Comparison of ENCODE assay signal across 8 mouse cellular contexts in the genomic region with DNA sequence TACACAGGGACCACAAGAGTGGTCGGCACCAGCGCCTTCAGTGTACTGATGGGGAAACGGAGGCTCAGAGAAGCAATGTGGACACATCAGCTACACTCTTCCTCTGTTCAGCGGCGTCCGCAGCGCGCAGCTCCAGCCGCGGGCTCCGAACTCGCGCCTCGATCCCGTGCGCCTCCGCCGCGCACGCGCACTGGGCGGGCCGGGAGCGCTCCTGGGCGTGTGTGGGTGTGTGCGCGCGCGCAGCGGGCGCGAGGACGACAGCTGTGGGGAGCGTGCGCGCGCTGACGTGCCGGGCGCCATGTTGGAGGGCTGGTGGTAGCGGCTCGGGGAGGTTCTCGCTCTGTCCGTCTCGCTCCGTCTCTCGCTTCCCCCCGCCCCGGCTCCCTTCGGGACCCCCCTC. TPM values are rescaled to one million over a fixed set of nuclear protein-coding genes. Genes with fewer than 3 reads are reported as not detected.
DNase-seq lines count a peak whose midpoint lies in the region; ATAC-seq and TF ChIP-seq lines count a peak whose summit lies in the region.

A gene (plus strand): TSS at position 268 of the 400 bp plus-strand sequence.

- H3K4me1 ChIP-seq in MEL (ENCODE audit: control insufficient read depth in 1 of 2, insufficient read depth in 2 of 2, low read length in 2 of 2) = peaks cover 0 to 20% of the 10 kb centered on the region in 2 experiments; a peak in 2 of 4 replicates
- peaks cover 7% of the 10 kb centered on the region; the same call in 1 of the 2 replicates for H3K4me1 ChIP-seq in cerebellum, adult 2 months (ENCODE audit: control insufficient read depth, insufficient read depth, low read length)
- peaks cover 10% of the 10 kb centered on the region for H3K4me1 ChIP-seq in lung, embryonic 16.5 days (replicated peaks; ENCODE audit: control insufficient read depth, insufficient read depth, low read length)

- peaks cover 37% of the 10 kb centered on the region for H3K79me2 ChIP-seq in MEL (ENCODE audit: control insufficient read depth, insufficient read depth, low read length, poor library complexity)

- peak in 1 of 2 experiments; percentile 49; a peak in 1 of 4 replicates for TF ChIP-seq POLR2A in MEL (IDR thresholded peaks at IDR 0.05; ENCODE audit: control insufficient read depth in 1 of 2, insufficient read depth in 1 of 2, low read depth in 1 of 2, low read length in 2 of 2, poor library complexity in 1 of 2)
- 0 out of 2 replicates have a peak, but pooled peaks have one; percentile 43 for TF ChIP-seq POLR2A in cerebellum, adult 2 months (IDR thresholded peaks at IDR 0.05; ENCODE audit: borderline replicate concordance, insufficient read depth, low read length)

- DNase-seq in MEL (ENCODE audit: low read depth, low spot score) = peak; percentile 91
- DNase-seq in cerebellum, adult 2 months = peak; percentile 91 to 92
- peak; percentile 92 for DNase-seq in forelimb bud, embryonic 11.5 days (ENCODE audit: low read depth, low spot score)
- DNase-seq in layer of hippocampus, adult 9-10 months (ENCODE audit: low spot score) = peak; percentile 69
- peak; percentile 77 for DNase-seq in ovary, postnatal 10 days (ENCODE audit: low spot score)
- peak; percentile 84 to 93 for DNase-seq in thymus, postnatal 10 days (ENCODE audit: low spot score in 2 of 2)

- H3K4me2 ChIP-seq in lung, embryonic 16.5 days (ENCODE audit: low read depth, low read length) = peak within 1 kb of the TSS; percentile 60

- TF ChIP-seq CTCF in MEL (IDR thresholded peaks at IDR 0.05 in 2 of 3, conservative IDR thresholded peaks at IDR 0.05 in 1 of 3; ENCODE audit: control insufficient read depth in 1 of 3, insufficient read depth in 1 of 3, low read depth in 2 of 3, low read length in 3 of 3, poor library complexity in 1 of 3, severe bottlenecking in 1 of 3) = no peak
- TF ChIP-seq CTCF in cerebellum, adult 2 months (IDR thresholded peaks at IDR 0.05; ENCODE audit: borderline replicate concordance, insufficient read depth, low read depth, low read length) = no peak

- peak within 1 kb of the TSS; percentile 99 for H3K9ac ChIP-seq in MEL (ENCODE audit: control insufficient read depth, low read depth, low read length, poor library complexity, severe bottlenecking)
- peak within 1 kb of the TSS; percentile 89 for H3K9ac ChIP-seq in lung, embryonic 16.5 days (ENCODE audit: low read length)

- TF ChIP-seq EP300 in MEL (IDR thresholded peaks at IDR 0.05; ENCODE audit: low read depth in 1 of 2, low read length in 2 of 2) = no peak

- WGBS in cerebellum, adult 2 months = under 1% methylated on average over 50 of the region's 50 CpGs
- under 1% methylated on average over 40 of the region's 50 CpGs for WGBS in lung, embryonic 16.5 days

- peak; percentile 73 to 88 for ATAC-seq in hematopoietic stem cell, adult 5-6 weeks (replicated peaks in 1 of 2; ENCODE audit: insufficient read depth in 1 of 2, low FRiP score in 2 of 2, low TSS enrichment in 1 of 2, low read depth in 1 of 2, poor library complexity in 2 of 2, severe bottlenecking in 2 of 2)
- peak; percentile 96 for ATAC-seq in lung, embryonic 16.5 days (ENCODE audit: low read depth)

- H3K27ac ChIP-seq in MEL (ENCODE audit: control insufficient read depth, low read depth, low read length) = peak within 1 kb of the TSS; percentile 78
- peak within 1 kb of the TSS; percentile 26 for H3K27ac ChIP-seq in cerebellum, adult 2 months (ENCODE audit: insufficient read depth, low read length)
- H3K27ac ChIP-seq in lung, embryonic 16.5 days (ENCODE audit: low read length) = peak within 1 kb of the TSS; percentile 79

- H3K36me3 ChIP-seq in MEL (ENCODE audit: control insufficient read depth in 1 of 2, insufficient read depth in 2 of 2, low read length in 2 of 2) = peaks cover 26 to 33% of the 10 kb centered on the region in 2 experiments
- H3K36me3 ChIP-seq in lung, embryonic 16.5 days (ENCODE audit: control insufficient read depth, insufficient read depth, low read length) = peaks cover 11% of the 10 kb centered on the region

- H3K27me3 ChIP-seq in MEL (ENCODE audit: control insufficient read depth in 1 of 2, insufficient read depth in 2 of 2, low read length in 2 of 2) = no peaks in the 10 kb centered on the region
- H3K27me3 ChIP-seq in cerebellum, adult 2 months (ENCODE audit: control insufficient read depth, insufficient read depth, low read length) = no peaks in the 10 kb centered on the region
- no peaks in the 10 kb centered on the region for H3K27me3 ChIP-seq in lung, embryonic 16.5 days (ENCODE audit: control insufficient read depth, insufficient read depth, low read depth, low read length)

- no peak for TF ChIP-seq RAD21 in MEL (IDR thresholded peaks at IDR 0.05; ENCODE audit: low read depth, low read length)

- no peaks in the 10 kb centered on the region for H3K9me3 ChIP-seq in MEL (replicated peaks; ENCODE audit: insufficient read depth, low read length)
- H3K9me3 ChIP-seq in lung, embryonic 16.5 days (ENCODE audit: control insufficient read depth, low read length) = no peaks in the 10 kb centered on the region

- peak within 1 kb of the TSS; percentile 94 to 100 for H3K4me3 ChIP-seq in MEL (ENCODE audit: control insufficient read depth in 1 of 2, insufficient read depth in 1 of 2, low read depth in 2 of 2, low read length in 2 of 2)
- H3K4me3 ChIP-seq in cerebellum, adult 2 months (replicated peaks; ENCODE audit: insufficient read depth, low read depth, low read length) = peak within 1 kb of the TSS; percentile 73
- H3K4me3 ChIP-seq in lung, embryonic 16.5 days (ENCODE audit: low read length) = peak within 1 kb of the TSS; percentile 87

TF ChIP-seq in MEL, 35 proteins besides CTCF, POLR2A, EP300 and RAD21:
- TF ChIP-seq TBP (IDR thresholded peaks at IDR 0.05; ENCODE audit: low read depth, low read length) = peak; percentile 35; the same call in 1 of the 2 replicates
- no peak for TF ChIP-seq GABPA (IDR thresholded peaks at IDR 0.05; ENCODE audit: low read depth, low read length)
- 0 out of 2 replicates have a peak, but pooled peaks have one; percentile 19 for TF ChIP-seq HCFC1 (IDR thresholded peaks at IDR 0.05; ENCODE audit: low read depth, low read length)
- peak; percentile 61 for TF ChIP-seq MXI1 (IDR thresholded peaks at IDR 0.05; ENCODE audit: low read depth, low read length)
- 0 out of 2 replicates have a peak, but pooled peaks have one; percentile 29 for TF ChIP-seq NELFE (IDR thresholded peaks at IDR 0.05; ENCODE audit: low read depth, low read length)
- TF ChIP-seq NRF1 (IDR thresholded peaks at IDR 0.05; ENCODE audit: insufficient read depth, low read depth, low read length, poor library complexity, severe bottlenecking) = peak; percentile 86
TF ChIP-seq in MEL: peak in this region for 5.

RNA-seq across cellular contexts. Expression of the gene that starts here (rescaled TPM):
- 55.6 and 57.1 TPM in 2 replicates for total RNA-seq in MEL (2012; rRNA removed)
- polyA plus RNA-seq in MEL (2012; ENCODE audit: insufficient read depth in 1 of 2, insufficient read length in 2 of 2, low read depth in 1 of 2, low replicate concordance in 2 of 2, missing spikeins in 1 of 2) = 10 to 100 TPM in 1 of 2 experiments, not detected in 1; 61.4 TPM
- polyA plus RNA-seq in cerebellum, adult 2 months (2012; rRNA removed) = 32.0 and 33.6 TPM in 2 replicates
- 60.8 and 101 TPM in 2 replicates for total RNA-seq in hematopoietic stem cell, adult 5-6 weeks (2017)
- 12.1 and 13.8 TPM in 2 replicates for polyA plus RNA-seq in lung, embryonic 16.5 days (2015; fragmentation: Nextera tagmentation; extraction: Ambion mirVana)

Comparison
In these comparisons a context has a peak if more than half of its experiments do, and no peak if none do; other contexts are left out.
1. Peak in every context shown above with its lines: DNase-seq, ATAC-seq, H3K4me3 ChIP-seq and H3K27ac ChIP-seq.
2. H3K27ac ChIP-seq: peak in every context shown above with its lines; median percentile 79 in lung, embryonic 16.5 days; 78 in MEL; 26 in cerebellum, adult 2 months.